Mouse (Mus musculus) heart, embryonic 11.5 days (tissue): ENCODE results near the gene Itpr3. TPM values are rescaled to one million over a fixed set of nuclear protein-coding genes. Genes with fewer than 3 reads are reported as not detected.
A peak's percentile ranks its signal among the peaks of the same experiment; 100 is the strongest.

Experiments used
- ATAC-seq: fragments of 200-750 bp; cut with Nextera tagmentation; replicated peaks from 2 replicates; pipeline ENCODE4 v1.8.0; 2017; ENCODE audit warnings: moderate library complexity; ENCODE audit not compliant: insufficient number of reproducible peaks, low FRiP score, low TSS enrichment
- H3K27ac ChIP-seq: fragments of 300-500 bp; sonication (generic); 2 replicates; pipeline ENCODE4 v1.5.1; 2014; ENCODE audit warnings: mild to moderate bottlenecking, low read depth, low read length
- H3K27me3 ChIP-seq: fragments of 300-500 bp; sonication (generic); 2 replicates; pipeline ENCODE4 v1.6.1; 2014; ENCODE audit warnings: mild to moderate bottlenecking, low read length, mixed read lengths; ENCODE audit not compliant: control insufficient read depth, insufficient read depth
- H3K36me3 ChIP-seq: fragments of 300-500 bp; sonication (generic); 2 replicates; pipeline ENCODE4 v1.6.1; 2014; ENCODE audit warnings: mild to moderate bottlenecking, low read length, moderate library complexity, mixed read lengths; ENCODE audit not compliant: control insufficient read depth, insufficient read depth
- H3K4me1 ChIP-seq: fragments of 300-500 bp; sonication (generic); 2 replicates; pipeline ENCODE4 v1.6.1; 2014; ENCODE audit warnings: low read length; ENCODE audit not compliant: control insufficient read depth, insufficient read depth
- H3K4me2 ChIP-seq: fragments of 300-500 bp; sonication (generic); 2 replicates; pipeline ENCODE4 v1.6.1; 2014; ENCODE audit warnings: mild to moderate bottlenecking, moderate library complexity
- H3K4me3 ChIP-seq: fragments of 300-500 bp; sonication (generic); 2 replicates; pipeline ENCODE4 v1.5.1; 2014; ENCODE audit warnings: low read depth, low read length
- H3K9ac ChIP-seq: fragments of 300-500 bp; sonication (generic); 2 replicates; pipeline ENCODE4 v1.6.1; 2014; ENCODE audit warnings: mild to moderate bottlenecking, low read depth, low read length, moderate library complexity
- H3K9me3 ChIP-seq: fragments of 300-500 bp; sonication (generic); replicated peaks from 2 replicates; pipeline ENCODE4 v1.6.1; 2016; ENCODE audit warnings: low read length; ENCODE audit not compliant: control insufficient read depth
- WGBS: fragments of 180-500 bp; shearing (Covaris S2); extraction: QIAGEN DNeasy Blood & Tissue Kit; methylation state at CpG from one replicate; pipeline ENCODE4 v1.1.7; 2014; ENCODE audit not compliant: insufficient replicate concordance; 5-methylcytosine and 5-hydroxymethylcytosine counted together
- polyA plus RNA-seq: library from polyadenylated mRNA; unstranded; fragments of >200 nt; fragmentation: Nextera tagmentation; extraction: Ambion mirVana; gene quantifications from 2 replicates; pipeline ENCODE4 v1.2.1, GENCODE M21; 2014

Itpr3 gene
- polyA plus RNA-seq, 1 experiment from 2014 or later = 2.2 TPM

- Histone ChIP-seq H3K4me1 (peaks cover 12% of the 10 kb centered on the region), H3K4me3 (no peak overlapping the region), H3K27ac (no peak overlapping the region), H3K4me2 (no peak overlapping the region), H3K9ac (no peak overlapping the region), H3K36me3 (no peaks in the 10 kb centered on the region), H3K27me3 (no peaks in the 10 kb centered on the region), H3K9me3 (no peaks in the 10 kb centered on the region)
- WGBS = 83% methylated on average over 4 of the region's 4 CpGs
- no peak for ATAC-seq
Measured at GRCm38 (mm10) chr17:27030896-27031295, 26.2 kb upstream of the Itpr3 start.

GRCm38 (mm10) chr17:27032328-27032727 is 24.8 kb upstream of the Itpr3 start:
- WGBS = 53% methylated on average over 7 of the region's 7 CpGs
- H3K4me2 ChIP-seq = peak overlapping the region; percentile 55
- H3K4me3 ChIP-seq = no peak overlapping the region; the same call in 1 of the 2 replicates
- ATAC-seq = no peak
- peak overlapping the region; percentile 39; the same call in 1 of the 2 replicates for H3K9ac ChIP-seq
- no peaks in the 10 kb centered on the region for H3K9me3 ChIP-seq
- H3K4me1 ChIP-seq = peaks cover 13% of the 10 kb centered on the region
- H3K27me3 ChIP-seq = no peaks in the 10 kb centered on the region
- no peaks in the 10 kb centered on the region for H3K36me3 ChIP-seq
- no peak overlapping the region for H3K27ac ChIP-seq

- Histone ChIP-seq H3K9me3 (no peaks in the 10 kb centered on the region), H3K36me3 (no peaks in the 10 kb centered on the region), H3K4me3 (peak overlapping the region; percentile 26; the same call in 1 of the 2 replicates), H3K4me1 (peaks cover 8% of the 10 kb centered on the region; the same call in 1 of the 2 replicates), H3K9ac (peak overlapping the region; percentile 39; the same call in 1 of the 2 replicates), H3K27me3 (no peaks in the 10 kb centered on the region), H3K27ac (no peak overlapping the region), H3K4me2 (peak overlapping the region; percentile 55)
- peak; percentile 45; the same call in 1 of the 2 replicates for ATAC-seq
- WGBS = under 1% methylated on average over 14 of the region's 14 CpGs
Measured at GRCm38 (mm10) chr17:27032869-27033268, 24.2 kb upstream of the Itpr3 start.

- no peaks in the 10 kb centered on the region for H3K36me3 ChIP-seq
- no peak overlapping the region for H3K9ac ChIP-seq
- WGBS = 63% methylated on average over 7 of the region's 7 CpGs
- peaks cover 31% of the 10 kb centered on the region for H3K4me1 ChIP-seq
- H3K9me3 ChIP-seq = no peaks in the 10 kb centered on the region
- H3K4me3 ChIP-seq = no peak overlapping the region
- ATAC-seq = no peak
- no peaks in the 10 kb centered on the region for H3K27me3 ChIP-seq
- H3K27ac ChIP-seq = no peak overlapping the region
- H3K4me2 ChIP-seq = no peak overlapping the region
Measured at GRCm38 (mm10) chr17:27036465-27036864, 20.6 kb upstream of the Itpr3 start.

GRCm38 (mm10) chr17:27038335-27039050 is 18.6 kb upstream of the Itpr3 start:
- H3K4me2 ChIP-seq = peak overlapping the region; percentile 9
- WGBS = 27% methylated on average over 18 of the region's 18 CpGs
- no peaks in the 10 kb centered on the region for H3K36me3 ChIP-seq
- no peak overlapping the region for H3K4me3 ChIP-seq
- no peaks in the 10 kb centered on the region for H3K27me3 ChIP-seq
- peaks cover 28% of the 10 kb centered on the region for H3K4me1 ChIP-seq
- ATAC-seq = 0 out of 2 replicates have a peak, but pooled peaks have one; percentile 20
- no peak overlapping the region for H3K27ac ChIP-seq
- H3K9ac ChIP-seq = no peak overlapping the region; the same call in 1 of the 2 replicates
- no peaks in the 10 kb centered on the region for H3K9me3 ChIP-seq

GRCm38 (mm10) chr17:27039432-27040102 is 17.5 kb upstream of the Itpr3 start:
- H3K4me1 ChIP-seq = peaks cover 28% of the 10 kb centered on the region
- H3K9me3 ChIP-seq = no peaks in the 10 kb centered on the region
- H3K4me3 ChIP-seq = no peak overlapping the region
- 68% methylated on average over 10 of the region's 10 CpGs for WGBS
- H3K9ac ChIP-seq = no peak overlapping the region; the same call in 1 of the 2 replicates
- H3K27me3 ChIP-seq = no peaks in the 10 kb centered on the region
- ATAC-seq = no peak
- H3K27ac ChIP-seq = no peak overlapping the region
- peak overlapping the region; percentile 48 for H3K4me2 ChIP-seq
- H3K36me3 ChIP-seq = no peaks in the 10 kb centered on the region

- Histone ChIP-seq H3K9ac (peak overlapping the region; percentile 52; the same call in 1 of the 2 replicates), H3K27me3 (no peaks in the 10 kb centered on the region), H3K4me1 (peaks cover 28% of the 10 kb centered on the region), H3K4me2 (peak overlapping the region; percentile 48), H3K9me3 (no peaks in the 10 kb centered on the region), H3K4me3 (no peak overlapping the region), H3K27ac (no peak overlapping the region), H3K36me3 (no peaks in the 10 kb centered on the region)
- no peak for ATAC-seq
- 17% methylated on average over 20 of the region's 20 CpGs for WGBS
Measured at GRCm38 (mm10) chr17:27040304-27041045, 16.6 kb upstream of the Itpr3 start.

GRCm38 (mm10) chr17:27041046-27041786 is 15.9 kb upstream of the Itpr3 start:
- H3K4me3 ChIP-seq = no peak overlapping the region
- WGBS = 53% methylated on average over 12 of the region's 13 CpGs
- no peak for ATAC-seq
- H3K9me3 ChIP-seq = no peaks in the 10 kb centered on the region
- H3K4me2 ChIP-seq = no peak overlapping the region
- peaks cover 26% of the 10 kb centered on the region for H3K4me1 ChIP-seq
- H3K36me3 ChIP-seq = no peaks in the 10 kb centered on the region
- no peaks in the 10 kb centered on the region for H3K27me3 ChIP-seq
- no peak overlapping the region for H3K27ac ChIP-seq
- no peak overlapping the region for H3K9ac ChIP-seq
